Mouse (Mus musculus) olfactory bulb, adult 2 months (tissue): ENCODE data around the gene Entpd7. TPM values are rescaled to one million over a fixed set of nuclear protein-coding genes. Genes with fewer than 3 reads are reported as not detected.

Source experiments
- H3K27ac ChIP-seq: fragments of 200-500 bp; 2 replicates; pipeline ENCODE4 v1.5.1; 2012; ENCODE audit warnings: low read depth, low read length; ENCODE audit not compliant: insufficient read depth
- H3K4me1 ChIP-seq: fragments of 200-500 bp; 2 replicates; pipeline ENCODE4 v1.6.1; 2012; ENCODE audit warnings: low read length; ENCODE audit not compliant: control insufficient read depth, insufficient read depth
- H3K4me3 ChIP-seq: fragments of 200-500 bp; 2 replicates; pipeline ENCODE4 v1.5.1; 2012; ENCODE audit warnings: mild to moderate bottlenecking, low read depth, low read length, moderate library complexity; ENCODE audit not compliant: insufficient read depth
- CTCF ChIP-seq: fragments of 200-500 bp; IDR thresholded peaks from 2 replicates; pipeline ENCODE4 v1.5.1; 2012; ENCODE audit warnings: low read depth, mild to moderate bottlenecking, low read length, moderate library complexity; ENCODE audit not compliant: insufficient read depth
- POLR2A ChIP-seq: fragments of 200-500 bp; IDR thresholded peaks from 2 replicates; pipeline ENCODE4 v1.6.1; 2012; ENCODE audit warnings: mild to moderate bottlenecking, low read depth, low read length, moderate library complexity; ENCODE audit not compliant: insufficient read depth
- WGBS: fragments of 180-500 bp; shearing (Covaris S2); methylation state at CpG from one replicate; pipeline ENCODE4 v1.1.7; 2018; 5-methylcytosine and 5-hydroxymethylcytosine counted together
- polyA plus RNA-seq: library from polyadenylated mRNA; stranded (reverse); fragments of >200 nt; gene quantifications from 2 replicates; pipeline ENCODE4 v1.2.4, GENCODE M21; 2012; ENCODE audit warnings: low replicate concordance; ENCODE audit not compliant: missing spikeins, insufficient read depth, insufficient read length

The Entpd7 gene
- polyA plus RNA-seq, 1 experiment: not detected

DNA sequence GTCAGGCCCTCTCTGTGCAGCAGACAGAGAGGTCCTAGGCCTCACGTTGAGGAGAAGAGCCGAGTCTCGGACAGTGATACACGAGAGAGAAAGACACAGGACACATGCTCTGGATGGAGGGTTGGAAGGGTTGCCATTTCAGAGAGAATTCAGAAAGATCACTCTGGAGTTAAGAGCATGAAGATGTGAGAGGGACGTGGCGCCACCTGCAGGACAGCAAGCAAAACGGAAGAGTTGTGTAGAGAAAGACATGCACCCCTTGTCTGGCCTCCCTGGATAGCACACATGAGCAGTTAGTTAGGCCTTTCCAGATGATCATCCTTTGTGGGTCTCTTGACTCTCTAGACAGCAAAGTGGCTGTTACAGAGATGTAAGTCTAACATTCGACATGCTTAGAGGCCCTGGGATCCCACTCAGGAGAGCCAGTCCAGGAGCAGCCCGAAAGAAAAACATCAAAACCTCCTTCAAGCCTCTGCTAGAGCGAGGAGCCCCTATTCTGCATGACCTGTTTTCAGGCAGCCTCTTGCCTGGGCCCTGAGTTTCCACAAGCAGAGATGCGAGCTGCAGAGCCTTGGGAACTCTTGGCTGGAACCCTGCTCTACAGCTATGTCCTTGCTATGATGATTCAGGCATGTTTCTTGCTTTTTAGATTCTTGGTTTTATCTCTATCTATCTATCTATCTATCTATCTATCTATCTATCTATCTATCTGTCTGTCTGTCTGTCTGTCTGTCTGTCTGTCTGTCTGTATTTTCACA lies 33.6 kb upstream of the Entpd7 start:
- Histone ChIP-seq H3K4me1 (peaks cover 1% of the 10 kb centered on the region; the same call in 1 of the 2 replicates), H3K4me3 (no peak overlapping the region), H3K27ac (no peak overlapping the region)
- WGBS: 40% methylated on average over 11 of the region's 11 CpGs
- TF ChIP-seq POLR2A (no peak), CTCF (peak; percentile 55)

- Histone ChIP-seq H3K4me3 (no peak overlapping the region), H3K27ac (no peak overlapping the region), H3K4me1 (peaks cover 4% of the 10 kb centered on the region; the same call in 1 of the 2 replicates)
- TF ChIP-seq POLR2A (no peak), CTCF (no peak)
- WGBS: 87% methylated on average over 6 of the region's 6 CpGs
Observed at GRCm38 (mm10) chr19:43659632-43660031, 29.8 kb upstream of the Entpd7 start.

DNA sequence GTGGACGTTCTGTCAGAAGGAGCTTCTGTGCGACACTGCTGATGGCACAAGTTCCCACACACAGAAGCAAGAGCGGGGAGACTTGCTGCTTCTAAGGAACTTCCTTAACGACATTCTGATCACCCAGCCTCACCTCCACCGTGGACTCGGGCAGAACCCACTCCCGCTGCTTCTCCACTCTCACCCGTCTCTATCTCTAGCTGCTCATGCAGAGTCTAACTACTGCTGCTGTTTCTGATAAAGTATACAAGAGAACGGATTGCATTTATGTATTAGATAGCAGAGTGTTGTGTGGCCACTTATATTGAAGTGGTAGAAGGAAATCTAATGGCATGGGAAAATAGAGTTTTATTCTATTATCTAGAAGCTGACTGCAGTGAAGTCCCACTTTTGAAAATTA lies 28.7 kb upstream of the Entpd7 start:
- 88% methylated on average over 9 of the region's 9 CpGs for WGBS
- TF ChIP-seq POLR2A (no peak), CTCF (no peak)
- no peak overlapping the region for H3K27ac ChIP-seq
- H3K4me1 ChIP-seq: peaks cover 4% of the 10 kb centered on the region; the same call in 1 of the 2 replicates
- H3K4me3 ChIP-seq: no peak overlapping the region

GRCm38 (mm10) chr19:43662176-43662967 lies 27.1 kb upstream of the Entpd7 start:
- 54% methylated on average over 19 of the region's 19 CpGs for WGBS

DNA sequence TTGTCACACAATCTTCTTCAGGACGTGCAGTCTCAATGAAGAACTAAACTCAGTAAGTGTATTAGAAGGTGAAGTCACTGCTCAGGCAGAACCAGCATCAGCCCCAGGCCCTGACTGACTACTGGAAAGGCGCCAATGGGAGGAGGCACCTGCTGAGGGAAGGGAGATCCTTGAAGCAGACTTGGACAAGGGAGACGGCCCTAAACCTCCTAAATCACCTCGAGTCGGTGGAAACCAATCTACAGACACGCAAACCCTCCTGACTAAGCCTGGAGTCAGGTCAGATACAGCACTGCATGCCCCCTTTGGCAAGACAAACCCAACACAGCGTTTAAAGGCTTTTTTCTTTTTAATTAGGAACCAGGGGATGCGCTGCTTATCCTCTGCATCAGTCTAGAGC lies 26.0 kb upstream of the Entpd7 start:
- no peak for TF ChIP-seq POLR2A
- no peak for TF ChIP-seq CTCF
- Histone ChIP-seq H3K27ac (no peak overlapping the region), H3K4me1 (peaks cover 10% of the 10 kb centered on the region), H3K4me3 (no peak overlapping the region)
- 70% methylated on average over 8 of the region's 8 CpGs for WGBS

More at GRCm38 (mm10) chr19:43662176-43662967, 27.1 kb upstream of the Entpd7 start:
- Histone ChIP-seq H3K4me3 (no peak overlapping the region), H3K4me1 (peaks cover 10% of the 10 kb centered on the region), H3K27ac (no peak overlapping the region)
- TF ChIP-seq CTCF (0 out of 2 replicates have a peak, but pooled peaks have one; percentile 21), POLR2A (no peak)

GRCm38 (mm10) chr19:43665441-43666048 lies 23.9 kb upstream of the Entpd7 start:
- H3K4me1 ChIP-seq: peaks cover 15% of the 10 kb centered on the region
- no peak overlapping the region for H3K27ac ChIP-seq
- 54% methylated on average over 12 of the region's 12 CpGs for WGBS
- TF ChIP-seq CTCF: peak; percentile 78
- no peak for TF ChIP-seq POLR2A
- no peak overlapping the region for H3K4me3 ChIP-seq

DNA sequence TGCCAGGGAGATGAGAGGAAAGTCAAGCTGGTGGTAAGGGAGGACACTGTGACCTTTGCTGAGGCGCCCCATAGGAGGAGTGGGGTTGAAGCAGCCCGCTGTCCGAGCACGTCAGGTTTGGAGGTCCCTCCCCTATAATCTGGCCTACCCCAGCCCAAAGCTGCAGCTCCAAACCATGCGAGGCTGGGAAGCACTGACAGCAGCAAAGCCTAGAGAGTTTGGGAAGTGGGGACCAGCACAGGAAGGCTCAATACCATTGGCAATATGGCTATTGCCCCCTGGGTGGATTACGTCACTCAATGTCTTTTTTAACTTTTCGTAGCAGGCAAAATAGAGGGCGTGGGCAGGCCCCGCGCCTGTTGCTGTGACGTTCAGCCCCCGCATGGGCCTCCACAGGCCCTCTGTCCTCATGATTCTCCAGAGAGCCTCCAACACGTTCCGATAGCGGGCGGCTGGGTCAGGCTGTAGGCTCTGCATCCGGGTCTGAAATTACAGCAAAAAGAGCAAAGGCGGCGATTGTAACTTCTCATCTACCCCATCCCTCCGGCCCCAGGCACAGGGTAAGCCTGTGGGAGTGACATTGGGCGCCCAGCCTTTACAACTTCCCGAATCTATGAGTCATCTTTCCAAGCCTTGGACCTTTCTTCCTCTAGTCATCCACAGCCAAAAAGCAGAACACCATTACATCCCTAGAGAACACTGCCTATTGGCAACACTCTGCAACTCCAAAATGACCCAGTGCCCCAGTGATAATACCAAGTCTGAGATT lies 22.6 kb upstream of the Entpd7 start:
- Histone ChIP-seq H3K27ac (no peak overlapping the region), H3K4me3 (no peak overlapping the region), H3K4me1 (peaks cover 18% of the 10 kb centered on the region)
- no peak for TF ChIP-seq POLR2A
- no peak for TF ChIP-seq CTCF
- 80% methylated on average over 22 of the region's 22 CpGs for WGBS

- H3K4me3 ChIP-seq: no peak overlapping the region
- TF ChIP-seq POLR2A (no peak), CTCF (no peak)
- WGBS: 60% methylated on average over 4 of the region's 4 CpGs
- H3K27ac ChIP-seq: no peak overlapping the region
- H3K4me1 ChIP-seq: peaks cover 15% of the 10 kb centered on the region
Observed at GRCm38 (mm10) chr19:43667430-43667809, 22.1 kb upstream of the Entpd7 start.
